Mouse (Mus musculus) kidney, adult 2 months (tissue): Measurements from ENCODE around the gene Cenpn.

Experiments
- CTCF ChIP-seq: fragments of 200-500 bp; conservative IDR thresholded peaks from 2 replicates; pipeline ENCODE4 v1.5.1; 2011; ENCODE audit warnings: low read depth, mild to moderate bottlenecking, control low read depth, low read length, moderate library complexity, mixed read lengths; ENCODE audit not compliant: insufficient read depth, insufficient read length
- POLR2A ChIP-seq: fragments of 200-500 bp; IDR thresholded peaks from one replicate; pipeline ENCODE4 v1.6.1; 2011; ENCODE audit warnings: low read depth, low read length, control low read depth

DNA sequence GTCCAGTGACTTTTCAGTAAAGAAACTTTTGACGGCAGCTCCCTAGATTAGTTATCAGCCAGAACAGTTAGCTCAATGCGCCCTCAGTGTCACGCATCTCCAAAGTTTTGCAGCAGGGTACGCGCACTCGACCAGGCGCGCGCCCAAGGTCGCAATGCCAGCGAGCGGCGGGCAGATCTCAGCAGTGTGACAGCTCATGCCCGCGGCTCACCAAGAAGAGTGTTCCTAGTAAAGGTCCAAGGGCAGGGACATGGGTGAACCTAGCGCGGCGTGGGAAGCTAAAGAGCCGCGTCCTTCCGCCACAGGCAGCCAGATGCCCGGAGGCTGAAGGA, 559 bp upstream of the Cenpn start:
- TF ChIP-seq CTCF = no peak
- TF ChIP-seq POLR2A = no peak
